Mouse (Mus musculus) limb, embryonic 10.5 days (tissue): Measurements from ENCODE around the gene Cux2. TPM values are rescaled to one million over a fixed set of nuclear protein-coding genes. Genes with fewer than 3 reads are reported as not detected.
"Not testable (repeated sequence)": the region's sequence is repeated elsewhere in the genome, so short reads cannot be mapped to it uniquely, and the experiment has no call there.

Experiments
- DNase-seq: peaks from one replicate; pipeline ENCODE4 v3.0.0-alpha.2; 2017; ENCODE audit warnings: low spot score
- H3K27ac ChIP-seq: fragments of 300-500 bp; sonication (generic); 2 replicates; pipeline ENCODE4 v1.5.1; 2016; ENCODE audit warnings: mild to moderate bottlenecking
- H3K27me3 ChIP-seq: fragments of 300-500 bp; sonication (generic); 2 replicates; pipeline ENCODE4 v1.6.1; 2016; ENCODE audit warnings: low read depth, mild to moderate bottlenecking; ENCODE audit not compliant: poor library complexity, severe bottlenecking
- H3K36me3 ChIP-seq: fragments of 300-500 bp; sonication (generic); 2 replicates; pipeline ENCODE4 v1.6.1; 2016; ENCODE audit warnings: mild to moderate bottlenecking, moderate library complexity
- H3K4me1 ChIP-seq: fragments of 300-500 bp; sonication (generic); 2 replicates; pipeline ENCODE4 v1.6.1; 2016
- H3K4me3 ChIP-seq: fragments of 300-500 bp; sonication (generic); 2 replicates; pipeline ENCODE4 v1.5.1; 2016; ENCODE audit warnings: mild to moderate bottlenecking, moderate library complexity
- H3K9me3 ChIP-seq: fragments of 300-500 bp; sonication (generic); replicated peaks from 2 replicates; pipeline ENCODE4 v1.6.1; 2016; ENCODE audit warnings: mild to moderate bottlenecking
- WGBS: fragments of 180-500 bp; shearing (Covaris S2); methylation state at CpG from one replicate; pipeline ENCODE4 v1.1.7; 2016; 5-methylcytosine and 5-hydroxymethylcytosine counted together
- polyA plus RNA-seq: library from polyadenylated mRNA; unstranded; fragments of >200 nt; fragmentation: Nextera tagmentation; extraction: Ambion mirVana; gene quantifications from 2 replicates; pipeline ENCODE4 v1.2.1, GENCODE M21; 2016

Cux2 gene
- polyA plus RNA-seq, 1 experiment from 2014 or later: 4.4 TPM

DNA sequence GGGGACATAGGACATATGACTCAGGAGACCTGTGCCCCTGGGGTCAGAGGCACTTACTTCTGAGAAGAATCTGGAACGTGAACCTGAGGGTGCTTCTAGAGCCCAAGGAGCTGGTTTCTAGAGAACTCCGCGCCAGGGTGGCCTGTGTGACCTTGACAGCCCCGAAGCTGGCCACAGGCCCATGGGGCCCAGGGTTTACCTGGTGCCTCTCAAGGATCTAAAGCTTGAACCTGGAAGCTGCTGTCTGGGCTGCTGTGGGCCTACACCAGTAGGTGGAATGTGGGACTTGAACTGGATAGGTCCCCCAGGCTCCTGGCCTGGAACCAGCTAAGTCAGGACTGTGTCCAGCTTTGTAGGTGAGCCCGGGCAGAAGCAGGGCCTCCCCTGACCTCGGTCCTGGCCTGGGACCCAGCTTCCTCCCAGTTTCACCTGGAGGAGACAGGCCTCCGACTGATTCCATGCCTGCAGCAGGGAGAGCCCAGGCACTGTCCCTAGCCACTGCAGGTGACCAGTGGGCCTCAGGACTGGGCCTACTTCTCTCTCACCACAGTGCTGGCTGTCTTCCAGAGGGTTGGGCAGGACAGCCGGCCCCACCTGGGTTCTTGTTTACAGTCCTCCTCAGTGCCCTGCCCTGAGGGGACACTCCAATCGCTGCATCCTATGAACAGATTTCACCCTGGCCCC is 196.4 kb downstream of the Cux2 start:
- 93% methylated on average over 9 of the region's 9 CpGs for WGBS
- Histone ChIP-seq H3K4me1 (peaks cover 26% of the 10 kb centered on the region), H3K4me3 (no peak overlapping the region), H3K9me3 (no peaks in the 10 kb centered on the region), H3K36me3 (peaks cover 75% of the 10 kb centered on the region), H3K27me3 (no peaks in the 10 kb centered on the region), H3K27ac (no peak overlapping the region)
- no peak for DNase-seq

- 44% methylated on average over 20 of the region's 20 CpGs for WGBS
- peaks cover 41% of the 10 kb centered on the region for H3K4me1 ChIP-seq
Measured at GRCm38 (mm10) chr5:121849478-121850349, 200.2 kb downstream of the Cux2 start.

GRCm38 (mm10) chr5:121848743-121849142 is 201.2 kb downstream of the Cux2 start, which contains the start of gene Pheta1:
Gene Pheta1, plus strand, starts transcription at chr5:121848984.
- Histone ChIP-seq H3K27me3 (peaks cover 24% of the 10 kb centered on the region), H3K9me3 (no peaks in the 10 kb centered on the region), H3K27ac (peak within 1 kb of the TSS; percentile 97), H3K36me3 (peaks cover 34% of the 10 kb centered on the region), H3K4me3 (peak within 1 kb of the TSS; percentile 77), H3K4me1 (peaks cover 45% of the 10 kb centered on the region)
- peak; percentile 97 for DNase-seq
- under 1% methylated on average over 42 of the region's 42 CpGs for WGBS

More at GRCm38 (mm10) chr5:121849478-121850349, 200.2 kb downstream of the Cux2 start:
- H3K36me3 ChIP-seq: peaks cover 44% of the 10 kb centered on the region
- peaks cover 14% of the 10 kb centered on the region for H3K27me3 ChIP-seq
- peak overlapping the region; percentile 97 for H3K27ac ChIP-seq
- H3K9me3 ChIP-seq: no peaks in the 10 kb centered on the region
- peak overlapping the region; percentile 77 for H3K4me3 ChIP-seq
- no peak for DNase-seq

DNA sequence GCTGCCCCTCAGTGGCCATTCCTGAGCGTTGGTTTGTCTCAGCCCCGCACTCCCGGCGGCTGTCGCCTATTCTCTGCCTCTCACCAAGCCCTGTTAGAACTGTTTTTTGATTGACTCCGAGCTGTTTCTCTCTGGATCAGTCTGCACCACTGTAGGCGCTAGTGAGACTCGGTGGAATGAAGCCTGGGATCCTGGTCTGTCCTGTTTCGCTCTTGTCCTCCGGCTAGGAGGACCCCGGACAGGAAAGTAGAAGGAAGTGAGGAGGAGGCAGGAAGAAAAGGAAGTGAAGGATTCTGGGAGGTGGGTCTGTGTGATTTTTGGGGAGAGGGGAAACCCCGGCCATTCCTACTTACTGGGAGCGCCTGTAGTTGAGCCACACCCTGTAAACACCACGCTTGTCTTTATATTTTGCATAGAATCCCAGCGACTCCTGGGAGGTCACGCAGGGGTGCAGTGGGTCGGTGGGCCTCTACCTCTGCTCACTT is 201.8 kb downstream of the Cux2 start:
- Histone ChIP-seq H3K4me3 (peak overlapping the region; percentile 77), H3K27me3 (peaks cover 31% of the 10 kb centered on the region), H3K27ac (peak overlapping the region; percentile 97), H3K9me3 (no peaks in the 10 kb centered on the region), H3K36me3 (peaks cover 27% of the 10 kb centered on the region), H3K4me1 (peaks cover 52% of the 10 kb centered on the region)
- under 1% methylated on average over 17 of the region's 17 CpGs for WGBS
- DNase-seq: peak; percentile 72

DNA sequence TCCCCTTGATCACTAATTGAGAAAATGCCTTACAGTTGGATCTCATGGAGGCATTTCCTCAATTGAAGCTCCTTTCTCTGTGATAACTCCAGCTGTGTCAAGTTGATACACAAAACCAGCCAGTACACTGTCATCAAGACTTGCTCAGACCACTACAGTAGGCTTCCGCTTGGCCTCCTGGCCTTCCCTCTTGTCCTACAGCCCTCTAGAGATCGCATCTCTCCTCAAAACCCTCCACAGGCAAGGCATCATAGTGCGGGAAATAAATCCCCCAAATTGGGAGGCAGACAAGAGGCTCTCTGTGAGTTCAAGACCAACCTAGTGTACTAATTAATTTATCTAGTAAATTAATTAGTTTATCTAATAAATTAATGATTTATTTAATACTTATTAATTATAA is 202.6 kb downstream of the Cux2 start:
- H3K4me3 ChIP-seq, H3K9me3 ChIP-seq, DNase-seq, H3K27ac ChIP-seq: not testable (repeated sequence)
- H3K36me3 ChIP-seq: peaks cover 19% of the 10 kb centered on the region
- peaks cover 60% of the 10 kb centered on the region for H3K4me1 ChIP-seq
- H3K27me3 ChIP-seq: peaks cover 37% of the 10 kb centered on the region
- 83% methylated on average over 3 of the region's 3 CpGs for WGBS

DNA sequence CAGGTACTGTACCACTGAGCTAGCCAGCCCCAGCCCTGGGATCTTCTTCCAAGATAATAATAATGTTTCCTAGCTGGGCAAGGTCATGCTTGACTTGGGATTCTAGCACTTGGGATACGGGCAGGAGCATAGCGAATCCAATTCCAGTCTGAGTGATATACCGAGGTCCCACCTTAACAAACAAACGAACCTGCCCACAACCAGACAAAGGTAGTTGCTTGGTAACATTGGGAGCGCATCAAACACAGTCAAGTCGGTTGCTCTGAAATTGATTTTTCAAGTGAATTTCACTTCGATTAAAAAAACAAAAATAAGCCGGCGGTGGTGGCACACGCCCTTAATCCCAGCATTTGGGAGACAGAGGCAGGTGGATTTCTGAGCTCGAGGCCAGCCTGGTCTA is 203.6 kb downstream of the Cux2 start:
- Histone ChIP-seq H3K9me3 (no peaks in the 10 kb centered on the region), H3K36me3 (peaks cover 10% of the 10 kb centered on the region), H3K4me1 (peaks cover 60% of the 10 kb centered on the region), H3K27ac (no peak overlapping the region), H3K4me3 (no peak overlapping the region), H3K27me3 (peaks cover 47% of the 10 kb centered on the region)
- 77% methylated on average over 11 of the region's 11 CpGs for WGBS
- DNase-seq: no peak

DNA sequence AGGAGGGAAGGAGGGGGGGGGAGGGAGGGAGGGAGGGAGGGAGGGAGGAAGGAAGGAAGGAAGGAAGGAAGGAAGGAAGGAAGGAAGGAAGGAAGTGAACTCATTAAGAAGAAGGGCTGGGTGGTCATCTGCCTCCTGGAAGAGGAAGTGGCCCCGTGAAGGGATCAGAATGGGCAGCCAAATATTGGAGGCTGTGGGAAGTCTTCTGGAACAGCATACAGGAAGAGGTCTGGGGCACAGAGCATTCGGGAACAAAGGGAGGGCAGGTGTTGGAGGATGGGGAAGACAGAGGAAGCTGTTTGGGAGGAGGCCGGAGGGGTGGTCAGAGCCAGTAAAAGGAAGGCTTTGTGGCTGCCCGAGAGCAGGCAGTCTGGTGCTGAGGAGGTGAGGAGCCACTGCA is 204.5 kb downstream of the Cux2 start:
- WGBS: 33% methylated on average over 4 of the region's 4 CpGs
- Histone ChIP-seq H3K27ac (no peak overlapping the region; the same call in 1 of the 2 replicates), H3K9me3 (no peaks in the 10 kb centered on the region), H3K4me1 (peaks cover 50% of the 10 kb centered on the region), H3K4me3 (no peak overlapping the region), H3K27me3 (peaks cover 51% of the 10 kb centered on the region), H3K36me3 (peaks cover under 1% of the 10 kb centered on the region; the same call in 1 of the 2 replicates)
- no peak for DNase-seq

- Histone ChIP-seq H3K4me1 (peaks cover 47% of the 10 kb centered on the region), H3K27ac (no peak overlapping the region), H3K27me3 (peaks cover 67% of the 10 kb centered on the region), H3K4me3 (peak overlapping the region; percentile 60), H3K9me3 (no peaks in the 10 kb centered on the region), H3K36me3 (no peaks in the 10 kb centered on the region)
- DNase-seq: no peak
- 19% methylated on average over 17 of the region's 17 CpGs for WGBS
Measured at GRCm38 (mm10) chr5:121843138-121843905, 206.6 kb downstream of the Cux2 start.

GRCm38 (mm10) chr5:121842665-121843118 is 207.2 kb downstream of the Cux2 start:
- 1% methylated on average over 33 of the region's 33 CpGs for WGBS
- H3K27ac ChIP-seq: peak overlapping the region; percentile 75
- peaks cover 47% of the 10 kb centered on the region for H3K4me1 ChIP-seq
- H3K27me3 ChIP-seq: peaks cover 73% of the 10 kb centered on the region
- peak; percentile 89 for DNase-seq
- peak overlapping the region; percentile 60 for H3K4me3 ChIP-seq
- no peaks in the 10 kb centered on the region for H3K9me3 ChIP-seq
- no peaks in the 10 kb centered on the region for H3K36me3 ChIP-seq

DNA sequence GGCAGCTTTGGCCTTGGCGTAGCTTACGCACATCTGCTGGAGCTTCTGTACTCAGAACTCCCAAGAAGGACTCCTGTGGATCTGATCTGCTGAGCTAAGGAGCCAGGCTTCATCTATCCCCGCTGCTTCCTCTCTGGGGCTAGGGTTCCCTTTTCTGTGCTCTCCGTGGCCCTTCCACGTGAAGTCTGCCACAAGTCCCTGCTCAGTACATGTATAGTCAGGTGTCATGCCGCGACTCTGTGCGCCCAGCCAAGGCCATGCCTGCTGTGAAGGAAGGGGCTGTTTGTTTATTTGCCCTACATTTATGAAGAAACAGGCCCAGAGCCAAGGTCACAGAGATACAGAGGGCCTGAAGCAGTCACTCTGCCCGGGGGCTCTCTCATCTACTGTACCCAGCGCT is 207.9 kb downstream of the Cux2 start:
- H3K27me3 ChIP-seq: peaks cover 76% of the 10 kb centered on the region
- H3K27ac ChIP-seq: no peak overlapping the region
- 42% methylated on average over 10 of the region's 10 CpGs for WGBS
- no peak for DNase-seq
- H3K4me3 ChIP-seq: no peak overlapping the region
- H3K4me1 ChIP-seq: peaks cover 54% of the 10 kb centered on the region
- H3K9me3 ChIP-seq: no peaks in the 10 kb centered on the region
- H3K36me3 ChIP-seq: no peaks in the 10 kb centered on the region

DNA sequence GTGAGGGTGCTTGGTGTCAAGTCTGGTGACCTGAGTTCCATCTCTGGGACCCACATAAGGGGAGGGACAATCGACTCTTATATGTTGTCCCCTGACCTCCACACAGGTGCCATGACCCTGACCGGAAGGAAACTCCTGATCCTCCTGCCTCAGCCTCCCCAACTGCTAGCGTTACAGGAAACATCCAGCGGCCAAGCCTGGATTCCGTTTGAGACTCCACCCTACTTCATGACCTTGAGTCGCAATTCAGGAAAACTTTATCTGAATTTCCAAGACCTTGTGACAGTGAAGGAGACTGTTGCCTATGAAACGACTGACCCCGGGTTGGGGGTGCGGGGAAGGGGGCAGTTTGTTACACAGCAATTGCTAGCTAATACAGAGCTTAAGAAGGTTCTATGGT is 208.4 kb downstream of the Cux2 start:
- H3K9me3 ChIP-seq: no peaks in the 10 kb centered on the region
- H3K27me3 ChIP-seq: peaks cover 76% of the 10 kb centered on the region
- no peak overlapping the region for H3K27ac ChIP-seq
- no peak for DNase-seq
- no peaks in the 10 kb centered on the region for H3K36me3 ChIP-seq
- peaks cover 55% of the 10 kb centered on the region for H3K4me1 ChIP-seq
- H3K4me3 ChIP-seq: no peak overlapping the region
- 92% methylated on average over 9 of the region's 9 CpGs for WGBS

DNA sequence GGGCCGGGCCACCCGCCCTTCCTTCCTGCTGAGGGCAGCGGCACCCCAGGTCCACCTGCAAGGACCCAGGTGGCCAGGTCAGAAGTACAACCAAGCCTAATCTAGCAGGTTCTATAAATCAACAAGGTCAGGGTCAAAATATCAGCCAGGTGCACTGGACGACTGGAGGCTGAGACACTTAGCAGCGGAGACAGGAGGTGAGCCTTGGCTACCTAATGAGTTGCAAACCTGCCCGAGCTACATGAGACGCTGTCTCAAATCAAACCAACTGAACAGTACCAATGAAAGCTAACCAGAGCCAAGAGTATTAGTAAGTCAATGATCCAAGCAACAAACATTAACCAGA is 210.8 kb downstream of the Cux2 start:
- Histone ChIP-seq H3K27ac (peak overlapping the region; percentile 30), H3K4me1 (peaks cover 68% of the 10 kb centered on the region), H3K36me3 (no peaks in the 10 kb centered on the region), H3K4me3 (peak overlapping the region; percentile 78), H3K9me3 (no peaks in the 10 kb centered on the region), H3K27me3 (peaks cover 70% of the 10 kb centered on the region)
- WGBS: 19% methylated on average over 7 of the region's 7 CpGs
- DNase-seq: no peak
